Mouse (Mus musculus) MEL (cell line): ENCODE results near the gene Fmnl2. TPM values are rescaled to one million over a fixed set of nuclear protein-coding genes. Genes with fewer than 3 reads are reported as not detected.

ENCODE experiments used
- DNase-seq: peaks from one replicate; pipeline ENCODE4 v3.0.0; 2011; ENCODE audit warnings: low read depth, low spot score
- H3K27ac ChIP-seq: 2 replicates; pipeline ENCODE4 v1.5.1; 2012; ENCODE audit warnings: low read depth, mild to moderate bottlenecking, control low read depth, low read length, moderate library complexity; ENCODE audit not compliant: control insufficient read depth
- H3K27me3 ChIP-seq, 2 experiments: fragments of 150-350 bp in 1 of 2; sonication (generic) in 1 of 2; 2 replicates each; pipeline ENCODE4 v1.6.1; 2012; ENCODE audit warnings: low read length in 2 of 2, mild to moderate bottlenecking in 2 of 2, improper control_type of control experiment in 1 of 2, moderate library complexity in 1 of 2; ENCODE audit not compliant: insufficient read depth in 2 of 2, control insufficient read depth in 1 of 2
- H3K36me3 ChIP-seq, 2 experiments: 2 replicates each; pipeline ENCODE4 v1.6.1; 2012 to 2014; ENCODE audit warnings: low read length in 2 of 2, improper control_type of control experiment in 1 of 2, inconsistent platforms in 1 of 2, mild to moderate bottlenecking in 1 of 2; ENCODE audit not compliant: insufficient read depth in 2 of 2, control insufficient read depth in 1 of 2
- H3K4me1 ChIP-seq, 2 experiments: fragments of 150-350 bp in 1 of 2; sonication (generic) in 1 of 2; 2 replicates each; pipeline ENCODE4 v1.6.1; 2012; ENCODE audit warnings: low read length in 2 of 2, improper control_type of control experiment in 1 of 2, mild to moderate bottlenecking in 1 of 2; ENCODE audit not compliant: insufficient read depth in 2 of 2, control insufficient read depth in 1 of 2
- H3K4me3 ChIP-seq, 2 experiments: fragments of 150-350 bp in 1 of 2; sonication (generic) in 1 of 2; 2 replicates each; pipeline ENCODE4 v1.5.1; 2012; ENCODE audit warnings: low read depth in 2 of 2, low read length in 2 of 2, mild to moderate bottlenecking in 2 of 2, moderate library complexity in 2 of 2, control low read depth in 1 of 2, improper control_type of control experiment in 1 of 2; ENCODE audit not compliant: control insufficient read depth in 1 of 2, insufficient read depth in 1 of 2
- H3K79me2 ChIP-seq: 2 replicates; pipeline ENCODE4 v1.6.1; 2012; ENCODE audit warnings: mild to moderate bottlenecking, low read length, moderate library complexity; ENCODE audit not compliant: control insufficient read depth, poor library complexity, insufficient read depth
- H3K9ac ChIP-seq: 2 replicates; pipeline ENCODE4 v1.6.1; 2012; ENCODE audit warnings: low read depth, mild to moderate bottlenecking, control low read depth, low read length, moderate library complexity; ENCODE audit not compliant: control insufficient read depth, poor library complexity, severe bottlenecking
- H3K9me3 ChIP-seq: fragments of 150-350 bp; sonication (generic); replicated peaks from 2 replicates; pipeline ENCODE4 v1.6.1; 2012; ENCODE audit warnings: mild to moderate bottlenecking, low read length, improper control_type of control experiment, moderate library complexity; ENCODE audit not compliant: insufficient read depth
- E2F4 ChIP-seq: IDR thresholded peaks from 2 replicates; pipeline ENCODE4 v1.6.1; 2011; ENCODE audit warnings: low read depth, low read length, improper control_type of control experiment, borderline replicate concordance
- EP300 ChIP-seq, 2 experiments: IDR thresholded peaks; 2 replicates each; pipeline ENCODE4 v1.6.1; 2011; ENCODE audit warnings: improper control_type of control experiment in 2 of 2, low read length in 2 of 2, low read depth in 1 of 2, mild to moderate bottlenecking in 1 of 2
- ETS1 ChIP-seq: IDR thresholded peaks from 2 replicates; pipeline ENCODE4 v1.6.1; 2012; ENCODE audit warnings: low read depth, mild to moderate bottlenecking, inconsistent platforms, low read length, improper control_type of control experiment, moderate library complexity
- GABPA ChIP-seq: IDR thresholded peaks from 2 replicates; pipeline ENCODE4 v1.6.1; 2012; ENCODE audit warnings: low read depth, mild to moderate bottlenecking, inconsistent platforms, low read length, improper control_type of control experiment, moderate library complexity
- JUND ChIP-seq: IDR thresholded peaks from 2 replicates; pipeline ENCODE4 v1.6.1; 2011; ENCODE audit warnings: low read depth, mild to moderate bottlenecking, improper control_type of control experiment, low read length
- KAT2A ChIP-seq: conservative IDR thresholded peaks from 2 replicates; pipeline ENCODE4 v1.6.1; 2012; ENCODE audit warnings: low read depth, low read length, improper control_type of control experiment, inconsistent platforms
- MXI1 ChIP-seq: IDR thresholded peaks from 2 replicates; pipeline ENCODE4 v1.6.1; 2011; ENCODE audit warnings: mild to moderate bottlenecking, low read depth, low read length, improper control_type of control experiment
- MYC ChIP-seq: IDR thresholded peaks from 2 replicates; pipeline ENCODE4 v1.6.1; 2011; ENCODE audit warnings: low read depth, mild to moderate bottlenecking, low read length, improper control_type of control experiment, moderate library complexity
- NRF1 ChIP-seq: IDR thresholded peaks from 2 replicates; pipeline ENCODE4 v1.6.1; 2014; ENCODE audit warnings: low read depth, mild to moderate bottlenecking, inconsistent platforms, low read length, improper control_type of control experiment, moderate library complexity; ENCODE audit not compliant: poor library complexity, insufficient read depth, severe bottlenecking
- POLR2AphosphoS5 ChIP-seq: IDR thresholded peaks from 2 replicates; pipeline ENCODE4 v1.6.1; 2012; ENCODE audit warnings: low read depth, borderline replicate concordance, mild to moderate bottlenecking, inconsistent platforms, low read length, moderate library complexity, mixed read lengths
- TAL1 ChIP-seq: IDR thresholded peaks from 2 replicates; pipeline ENCODE4 v1.6.1; 2012; ENCODE audit warnings: mild to moderate bottlenecking, inconsistent platforms, low read length, moderate library complexity, mixed read lengths
- TCF12 ChIP-seq: IDR thresholded peaks from 2 replicates; pipeline ENCODE4 v1.6.1; 2014; ENCODE audit warnings: low read depth, mild to moderate bottlenecking, inconsistent platforms, low read length, improper control_type of control experiment, moderate library complexity
- ZMIZ1 ChIP-seq: IDR thresholded peaks from 2 replicates; pipeline ENCODE4 v1.6.1; 2012; ENCODE audit warnings: low read depth, mild to moderate bottlenecking, inconsistent platforms, low read length, improper control_type of control experiment, moderate library complexity
- polyA plus RNA-seq, 2 experiments: library from polyadenylated mRNA; stranded (reverse) in 1 of 2; unstranded in 1 of 2; fragments of >175 nt in 1 of 2; fragments of >200 nt in 1 of 2; gene quantifications; 2 replicates each; pipeline versions ENCODE4 v1.2.1 to v1.2.4; 2012; ENCODE audit warnings: low replicate concordance in 2 of 2, low read depth in 1 of 2; ENCODE audit not compliant: insufficient read length in 2 of 2, insufficient read depth in 1 of 2, missing spikeins in 1 of 2
- total RNA-seq: library from RNA; depleted of rRNA; stranded (reverse); fragments of 300-350 nt; gene quantifications from 2 replicates; pipeline ENCODE4 v1.2.3, GENCODE M21; 2012

The Fmnl2 gene
- total and polyA plus RNA-seq, 3 experiments = not detected

GRCm38 (mm10) chr2:52966227-52966626 is 108.6 kb downstream of the Fmnl2 start:
- H3K79me2 ChIP-seq = no peaks in the 10 kb centered on the region
- DNase-seq = no peak

DNA sequence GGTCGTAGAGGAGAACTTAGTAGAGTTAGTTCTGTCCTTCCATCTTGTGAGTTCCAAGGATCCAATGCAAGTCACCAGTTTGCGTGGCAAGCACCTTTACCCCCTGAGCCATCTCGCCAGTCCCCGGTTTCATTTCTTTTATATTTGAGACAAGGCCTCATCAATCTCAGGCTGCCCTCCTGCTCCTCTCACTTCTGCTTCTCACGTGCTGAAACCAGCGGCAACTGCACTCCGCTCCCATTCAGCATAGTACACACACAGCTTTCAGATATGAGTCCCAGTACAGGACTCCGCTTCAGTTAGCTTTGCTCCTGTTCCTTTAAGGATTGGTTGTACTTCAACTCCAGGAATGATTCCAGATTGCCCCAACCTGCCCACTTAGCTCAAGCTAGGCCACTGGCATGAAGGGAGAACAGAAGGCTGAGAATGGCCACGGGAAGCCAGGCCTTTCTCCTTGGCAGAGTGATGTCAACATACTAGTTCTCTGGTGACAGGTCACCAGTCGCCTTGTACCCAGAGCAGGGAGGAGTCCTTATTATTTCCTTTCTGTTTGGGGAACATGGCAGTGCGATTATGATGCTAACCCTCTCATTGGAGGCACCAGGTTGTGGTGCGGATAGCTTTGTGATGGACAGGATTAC is 109.3 kb downstream of the Fmnl2 start:
- no peak for TF ChIP-seq MXI1
- TF ChIP-seq POLR2AphosphoS5 = no peak

More at GRCm38 (mm10) chr2:52966227-52966626, 108.6 kb downstream of the Fmnl2 start:
- H3K4me1 ChIP-seq = no peaks in the 10 kb centered on the region
- H3K9ac ChIP-seq = no peak overlapping the region
- TF ChIP-seq GABPA = no peak
- TF ChIP-seq KAT2A = no peak
- no peak for TF ChIP-seq ETS1
- no peak for TF ChIP-seq E2F4
- TF ChIP-seq ZMIZ1 = no peak
- TF ChIP-seq NRF1 = no peak
- TF ChIP-seq POLR2AphosphoS5 = no peak
- no peak overlapping the region for H3K4me3 ChIP-seq
- H3K36me3 ChIP-seq = no peaks in the 10 kb centered on the region
- H3K27me3 ChIP-seq = no peaks in the 10 kb centered on the region
- no peaks in the 10 kb centered on the region for H3K9me3 ChIP-seq
- H3K27ac ChIP-seq = no peak overlapping the region

DNA sequence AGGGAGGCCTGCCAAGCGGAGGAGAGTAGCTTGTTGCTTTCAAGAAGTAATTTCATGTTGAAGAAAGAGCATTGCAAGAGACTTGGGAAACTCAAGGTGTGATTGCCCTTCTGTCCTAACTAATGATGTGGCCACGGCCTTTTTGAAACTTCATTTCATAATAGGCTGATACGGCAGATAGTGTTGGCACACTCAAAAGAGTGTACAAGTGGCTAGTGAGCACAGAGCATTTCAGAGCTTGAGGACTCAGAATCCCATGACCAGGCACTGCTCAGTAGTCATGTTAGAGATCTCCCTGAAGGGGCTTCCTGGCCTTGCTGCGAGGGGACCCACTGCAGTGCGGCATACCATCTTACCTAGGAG is 109.8 kb downstream of the Fmnl2 start:
- H3K79me2 ChIP-seq = no peaks in the 10 kb centered on the region
- H3K27me3 ChIP-seq = no peaks in the 10 kb centered on the region
- no peak for TF ChIP-seq TCF12
- TF ChIP-seq EP300 (IDR thresholded peaks at IDR 0.05; ENCODE audit: low read depth in 1 of 2, low read length in 2 of 2) = no peak
- TF ChIP-seq ZMIZ1 = no peak
- TF ChIP-seq MYC = no peak
- TF ChIP-seq ETS1 = no peak
- no peak for TF ChIP-seq JUND
- no peak for TF ChIP-seq TAL1
- H3K4me1 ChIP-seq = no peaks in the 10 kb centered on the region
- no peaks in the 10 kb centered on the region for H3K36me3 ChIP-seq
- H3K9me3 ChIP-seq = no peaks in the 10 kb centered on the region
- H3K4me3 ChIP-seq = no peak overlapping the region
- no peak overlapping the region for H3K9ac ChIP-seq
- no peak overlapping the region for H3K27ac ChIP-seq
- no peak for DNase-seq

More for the DNA sequence above, 109.3 kb downstream of the Fmnl2 start:
- no peaks in the 10 kb centered on the region for H3K36me3 ChIP-seq
- no peak overlapping the region for H3K27ac ChIP-seq
- H3K9me3 ChIP-seq = no peaks in the 10 kb centered on the region
- no peak for DNase-seq
- H3K9ac ChIP-seq = no peak overlapping the region
- H3K27me3 ChIP-seq = no peaks in the 10 kb centered on the region
- H3K4me3 ChIP-seq = no peak overlapping the region
- H3K79me2 ChIP-seq = no peaks in the 10 kb centered on the region
- no peaks in the 10 kb centered on the region for H3K4me1 ChIP-seq
